Mouse (Mus musculus) spleen, adult 2 months (tissue): ENCODE measurements at regions not wholly inside any gene's neighbourhood (a gene's known extent, or its start where the extent isn't known, plus 50 kb on each side); places are given as distances from the start of the nearest gene placed in this dataset.

Source experiments
- CTCF ChIP-seq: fragments of 200-500 bp; IDR thresholded peaks from 2 replicates; pipeline ENCODE4 v1.5.1; 2011; ENCODE audit warnings: mild to moderate bottlenecking, inconsistent platforms; ENCODE audit not compliant: insufficient read depth, insufficient read length, insufficient replicate concordance; ENCODE audit errors: extremely low read depth
- POLR2A ChIP-seq: fragments of 200-500 bp; IDR thresholded peaks from 2 replicates; pipeline ENCODE4 v1.6.1; 2011; ENCODE audit warnings: low read depth, low read length, inconsistent platforms

GRCm38 (mm10) chr4:56617661-56618360, 122.1 kb upstream of the Gm26657 start:
- no peak for TF ChIP-seq CTCF
- no peak for TF ChIP-seq POLR2A
